Mouse (Mus musculus) erythroblast, embryonic 14.5 days (primary cell): Measurements from ENCODE around the gene Scd3.

Experiments used
- GATA1 ChIP-seq: IDR thresholded peaks from 2 replicates; pipeline ENCODE4 v1.6.1; 2012; ENCODE audit warnings: low read length, inconsistent platforms, mixed read lengths
- TAL1 ChIP-seq: IDR thresholded peaks from 3 replicates; pipeline ENCODE4 v1.6.1; 2012; ENCODE audit warnings: low read length, inconsistent platforms, mixed read lengths

DNA sequence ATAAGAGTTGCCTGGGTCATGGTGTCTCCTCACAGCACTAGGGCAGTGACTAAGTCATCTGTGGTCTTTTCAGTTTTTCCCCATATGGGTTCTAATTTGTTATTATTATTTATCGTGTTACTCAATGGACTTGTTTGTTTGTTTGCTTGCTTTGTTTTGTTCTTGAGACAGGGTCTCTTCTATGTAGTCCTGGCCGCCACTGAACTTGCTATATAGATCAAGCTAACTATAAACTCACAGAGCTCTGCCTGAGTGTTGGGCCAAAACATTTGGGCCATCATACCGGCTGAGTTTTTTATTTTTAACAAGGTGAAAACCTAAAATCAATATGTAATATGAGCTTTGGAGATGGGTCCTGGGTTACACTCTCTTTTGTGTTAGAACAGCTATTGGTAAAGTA, 43.7 kb upstream of the Scd3 start:
- TF ChIP-seq GATA1 (no peak), TAL1 (no peak)
